Mouse (Mus musculus) embryonic fibroblast, embryonic 13.5 days (primary cell): ENCODE measurements around the gene Tnrc6a.

ENCODE experiments used
- CTCF ChIP-seq: IDR thresholded peaks from 2 replicates; pipeline ENCODE4 v1.5.1; 2011; ENCODE audit warnings: mild to moderate bottlenecking, control low read depth, low read length, moderate library complexity, borderline replicate concordance; ENCODE audit not compliant: insufficient read depth
- POLR2A ChIP-seq: IDR thresholded peaks from 2 replicates; pipeline ENCODE4 v1.6.1; 2011; ENCODE audit warnings: low read depth, mild to moderate bottlenecking, control low read depth, low read length, moderate library complexity

GRCm38 (mm10) chr7:123106326-123106725 lies 17.4 kb upstream of the Tnrc6a start:
- TF ChIP-seq CTCF (no peak), POLR2A (no peak)
